Mouse (Mus musculus): ENCODE measurements around the gene Akirin2. TPM values are rescaled to one million over a fixed set of nuclear protein-coding genes. Genes with fewer than 3 reads are reported as not detected.

Gene Akirin2
- polyA plus RNA-seq (2015; fragmentation: Nextera tagmentation; extraction: Ambion mirVana), result 48.0 and 53.5 TPM in 2 replicates

DNA sequence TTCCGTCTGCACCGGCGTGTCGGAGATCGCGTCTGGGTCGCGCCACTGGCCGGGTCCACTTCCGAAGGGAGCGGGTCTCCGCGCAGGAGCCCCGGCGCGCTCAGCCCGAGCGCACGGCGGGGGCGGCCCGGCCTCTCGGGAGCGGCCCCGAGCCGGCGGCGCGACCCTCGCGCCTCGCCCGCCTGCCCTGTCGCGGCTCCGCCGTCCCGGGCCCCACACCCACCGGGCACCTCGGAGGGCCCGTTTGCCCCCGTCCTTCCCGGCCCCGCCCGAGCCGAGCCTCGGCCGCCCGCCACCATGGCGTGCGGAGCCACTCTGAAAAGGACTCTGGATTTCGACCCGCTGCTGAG, at the start of gene Akirin2:
Gene Akirin2, plus strand, starts transcription at position 190 of the 350 bp plus-strand sequence.

GRCm38 (mm10) chr4:34614630-34615094, 63.9 kb downstream of the Akirin2 start, which contains the start of the genes Orc3 and Rars2:
TSS of gene Orc3 (minus strand) at chr4:34614944.
TSS of gene Rars2 (plus strand) at chr4:34614957.

Other genes starting within 250 kb of the Akirin2 start
- gene Orc3, start 64.0 kb downstream of the Akirin2 start, polyA plus RNA-seq (2015; fragmentation: Nextera tagmentation; extraction: Ambion mirVana), result 44.0 and 46.1 TPM in 2 replicates
- gene Rars2, start 64.0 kb downstream of the Akirin2 start, polyA plus RNA-seq (2015; fragmentation: Nextera tagmentation; extraction: Ambion mirVana), result 36.0 and 42.8 TPM in 2 replicates
- gene Slc35a1, start 136.5 kb downstream of the Akirin2 start, polyA plus RNA-seq (2015; fragmentation: Nextera tagmentation; extraction: Ambion mirVana), result 22.4 and 24.7 TPM in 2 replicates
- gene Cfap206, start 179.3 kb downstream of the Akirin2 start, polyA plus RNA-seq (2015; fragmentation: Nextera tagmentation; extraction: Ambion mirVana), result not detected in 2 replicates
- not detected in 2 replicates for gene Gm136, start 205.3 kb downstream of the Akirin2 start, polyA plus RNA-seq (2015; fragmentation: Nextera tagmentation; extraction: Ambion mirVana)
- gene Smim8, start 227.5 kb downstream of the Akirin2 start, polyA plus RNA-seq (2015; fragmentation: Nextera tagmentation; extraction: Ambion mirVana), result 58.9 and 67.2 TPM in 2 replicates